8 mouse cellular contexts compared by ENCODE assay signal in genomic region chr1:83187154-83187553, GRCm38 (mm10). TPM values are rescaled to one million over a fixed set of nuclear protein-coding genes. Genes with fewer than 3 reads are reported as not detected.
DNase-seq lines count a peak whose midpoint lies in the region; ATAC-seq lines count a peak whose summit lies in the region.

No protein-coding gene starts in this region.

- H3K4me1 ChIP-seq in heart, embryonic 10.5 days, result no peaks in the 10 kb centered on the region
- H3K4me1 ChIP-seq in embryonic facial prominence, embryonic 10.5 days, result no peaks in the 10 kb centered on the region

- no peak overlapping the region for H3K4me3 ChIP-seq in heart, embryonic 10.5 days
- H3K4me3 ChIP-seq in embryonic facial prominence, embryonic 10.5 days, result no peak overlapping the region

- 56% methylated on average over 2 of the region's 2 CpGs for WGBS in heart, embryonic 10.5 days
- WGBS in embryonic facial prominence, embryonic 10.5 days, result 51% methylated on average over 2 of the region's 2 CpGs

- ATAC-seq in erythroid progenitor cell, adult 5-6 weeks (replicated peaks; ENCODE audit: low FRiP score, poor library complexity, severe bottlenecking), result no peak

- no peaks in the 10 kb centered on the region for H3K36me3 ChIP-seq in heart, embryonic 10.5 days
- no peaks in the 10 kb centered on the region for H3K36me3 ChIP-seq in embryonic facial prominence, embryonic 10.5 days (replicated peaks)

- H3K9me3 ChIP-seq in heart, embryonic 10.5 days, result no peaks in the 10 kb centered on the region
- H3K9me3 ChIP-seq in embryonic facial prominence, embryonic 10.5 days, result no peaks in the 10 kb centered on the region

- DNase-seq in heart, adult 18-20 months, result peak; percentile 15 to 72
- DNase-seq in heart, embryonic 10.5 days (ENCODE audit: low spot score), result no peak
- DNase-seq in 3134 (ENCODE audit: extremely low read depth, insufficient read length, low spot score) (peak; percentile 4), NIH3T3 (ENCODE audit: low read depth) (peak; percentile 79)
- peak; percentile 52 for DNase-seq in embryonic facial prominence, embryonic 10.5 days (ENCODE audit: low spot score)
- DNase-seq in kidney, postnatal 25 days, result peak; percentile 63 to 85
- DNase-seq in lung, postnatal 14 days, result peak; percentile 74

- no peak overlapping the region for H3K27ac ChIP-seq in heart, embryonic 10.5 days
- H3K27ac ChIP-seq in embryonic facial prominence, embryonic 10.5 days (replicated peaks), result no peak overlapping the region

- no peaks in the 10 kb centered on the region for H3K27me3 ChIP-seq in heart, embryonic 10.5 days (ENCODE audit: insufficient read depth, poor library complexity, severe bottlenecking)
- H3K27me3 ChIP-seq in embryonic facial prominence, embryonic 10.5 days (replicated peaks; ENCODE audit: low read depth, poor library complexity, severe bottlenecking), result no peaks in the 10 kb centered on the region

RNA-seq across cellular contexts. Expression of gene Daw1, which starts 27.6 kb away (rescaled TPM):
- total RNA-seq in heart, adult 18-20 months (2021), result not detected
- 0.14 TPM in 1 of 2 replicates, not detected in the other for polyA plus RNA-seq in heart, embryonic 10.5 days (2016; fragmentation: Nextera tagmentation; extraction: Ambion mirVana)
- polyA plus RNA-seq in embryonic facial prominence, embryonic 10.5 days (2016; fragmentation: Nextera tagmentation; extraction: Ambion mirVana), result 0.18 TPM in 1 of 2 replicates, not detected in the other
- total RNA-seq in erythroid progenitor cell, adult 5-6 weeks (2015; ENCODE audit: low replicate concordance), result not detected in 2 replicates
- not detected in 2 replicates for total RNA-seq in erythroid progenitor cell, adult 5-6 weeks (2017; ENCODE audit: low replicate concordance)
